Mouse (Mus musculus): Measurements from ENCODE around the gene Dgkg. TPM values are rescaled to one million over a fixed set of nuclear protein-coding genes. Genes with fewer than 3 reads are reported as not detected.

Gene Dgkg
- polyA plus RNA-seq, 1 experiment from 2014 or later, result 0.35 TPM

GRCm38 (mm10) chr16:22438441-22439373, 218.3 kb downstream of the Dgkg start:
- WGBS, result under 1% methylated on average over 59 of the region's 59 CpGs
- Histone ChIP-seq H3K4me3 (peak overlapping the region; percentile 90), H3K36me3 (no peaks in the 10 kb centered on the region), H3K9ac (peak overlapping the region; percentile 81), H3K4me1 (peaks cover 31% of the 10 kb centered on the region), H3K27me3 (no peaks in the 10 kb centered on the region), H3K27ac (peak overlapping the region; percentile 86), H3K4me2 (peak overlapping the region; percentile 95), H3K9me3 (no peaks in the 10 kb centered on the region)
- no peak for ATAC-seq (ENCODE audit: insufficient number of reproducible peaks, low FRiP score, low TSS enrichment, low read depth)

DNA sequence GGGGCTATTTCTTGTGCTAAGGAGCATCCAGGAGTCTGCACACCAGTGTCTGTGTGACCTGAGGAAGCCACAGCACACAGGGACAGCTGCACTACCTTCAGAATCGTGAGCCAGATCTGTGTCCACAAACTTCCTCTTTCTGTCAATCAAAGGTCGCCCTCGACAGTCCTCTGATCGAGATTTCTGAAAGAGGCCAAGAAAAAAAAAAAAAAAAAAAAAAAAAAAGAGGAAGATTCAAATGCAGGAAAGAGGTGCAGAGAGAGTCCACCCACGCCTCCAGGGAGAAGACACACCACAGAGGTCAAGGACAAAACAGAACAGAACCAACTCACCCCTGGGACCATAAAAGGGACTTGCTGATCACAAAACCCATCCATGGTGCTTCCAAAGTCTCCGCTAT, 220.9 kb downstream of the Dgkg start:
- 70% methylated on average over 6 of the region's 6 CpGs for WGBS
- Histone ChIP-seq H3K27me3 (no peaks in the 10 kb centered on the region), H3K4me2 (no peak overlapping the region), H3K4me1 (peaks cover 28% of the 10 kb centered on the region), H3K4me3 (no peak overlapping the region), H3K36me3 (no peaks in the 10 kb centered on the region), H3K9ac (no peak overlapping the region), H3K27ac (no peak overlapping the region), H3K9me3 (no peaks in the 10 kb centered on the region)
- no peak for ATAC-seq (ENCODE audit: insufficient number of reproducible peaks, low FRiP score, low TSS enrichment, low read depth)

DNA sequence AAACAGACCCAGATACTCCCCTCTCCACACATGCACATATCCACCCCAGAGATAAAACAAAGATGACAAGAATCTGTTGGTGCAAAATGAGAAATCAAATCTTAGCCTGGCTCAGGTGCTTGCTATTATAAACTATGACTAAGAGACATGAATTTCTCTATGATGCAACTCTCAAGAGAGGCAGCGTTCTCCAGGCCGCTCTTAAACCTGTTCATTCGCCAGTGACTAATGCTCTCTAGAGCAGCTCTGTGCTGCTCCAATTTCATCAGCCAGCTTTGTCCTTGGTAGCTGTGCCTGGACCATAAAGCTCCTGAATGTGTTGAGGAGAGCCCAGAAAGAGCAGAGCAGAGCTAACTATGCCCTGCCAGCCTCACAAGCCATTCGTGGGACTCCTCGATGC, 222.5 kb downstream of the Dgkg start:
- Histone ChIP-seq H3K27me3 (no peaks in the 10 kb centered on the region), H3K9ac (no peak overlapping the region), H3K4me2 (no peak overlapping the region), H3K36me3 (no peaks in the 10 kb centered on the region), H3K4me3 (no peak overlapping the region), H3K4me1 (peaks cover 30% of the 10 kb centered on the region), H3K27ac (no peak overlapping the region), H3K9me3 (no peaks in the 10 kb centered on the region)
- ATAC-seq (ENCODE audit: insufficient number of reproducible peaks, low FRiP score, low TSS enrichment, low read depth), result no peak
- WGBS, result 45% methylated on average over 5 of the region's 5 CpGs

- H3K4me1 ChIP-seq, result peaks cover 35% of the 10 kb centered on the region
- WGBS, result 28% methylated on average over 12 of the region's 12 CpGs
- H3K4me3 ChIP-seq, result no peak overlapping the region
- no peaks in the 10 kb centered on the region for H3K27me3 ChIP-seq
- no peaks in the 10 kb centered on the region for H3K36me3 ChIP-seq
- no peak overlapping the region for H3K4me2 ChIP-seq
- no peaks in the 10 kb centered on the region for H3K9me3 ChIP-seq
- H3K27ac ChIP-seq, result no peak overlapping the region
- ATAC-seq (ENCODE audit: insufficient number of reproducible peaks, low FRiP score, low TSS enrichment, low read depth), result no peak
- no peak overlapping the region for H3K9ac ChIP-seq
Measured at GRCm38 (mm10) chr16:22433944-22434343, 223.1 kb downstream of the Dgkg start.

GRCm38 (mm10) chr16:22431773-22432172, 225.2 kb downstream of the Dgkg start:
- Histone ChIP-seq H3K27me3 (no peaks in the 10 kb centered on the region), H3K4me1 (peaks cover 35% of the 10 kb centered on the region), H3K36me3 (no peaks in the 10 kb centered on the region), H3K9me3 (no peaks in the 10 kb centered on the region), H3K9ac (no peak overlapping the region), H3K27ac (no peak overlapping the region), H3K4me3 (no peak overlapping the region), H3K4me2 (no peak overlapping the region)
- WGBS, result 85% methylated on average over 12 of the region's 12 CpGs
- ATAC-seq (ENCODE audit: insufficient number of reproducible peaks, low FRiP score, low TSS enrichment, low read depth), result no peak

- 56% methylated on average over 2 of the region's 2 CpGs for WGBS
- no peak overlapping the region for H3K9ac ChIP-seq
- no peak overlapping the region for H3K27ac ChIP-seq
- no peaks in the 10 kb centered on the region for H3K9me3 ChIP-seq
- no peak for ATAC-seq (ENCODE audit: insufficient number of reproducible peaks, low FRiP score, low TSS enrichment, low read depth)
- H3K36me3 ChIP-seq, result 0 out of 2 replicates have a peak, but pooled peaks cover under 1% of the 10 kb centered on the region
- peaks cover 35% of the 10 kb centered on the region for H3K4me1 ChIP-seq
- H3K4me3 ChIP-seq, result no peak overlapping the region
- H3K4me2 ChIP-seq, result no peak overlapping the region
- H3K27me3 ChIP-seq, result no peaks in the 10 kb centered on the region
Measured at GRCm38 (mm10) chr16:22431335-22431734, 225.7 kb downstream of the Dgkg start.

GRCm38 (mm10) chr16:22430211-22430951, 226.6 kb downstream of the Dgkg start:
- Histone ChIP-seq H3K4me1 (peaks cover 35% of the 10 kb centered on the region), H3K27ac (peak overlapping the region; percentile 50; the same call in 1 of the 2 replicates), H3K4me3 (no peak overlapping the region), H3K27me3 (no peaks in the 10 kb centered on the region), H3K36me3 (0 out of 2 replicates have a peak, but pooled peaks cover 4% of the 10 kb centered on the region), H3K4me2 (peak overlapping the region; percentile 20; the same call in 1 of the 2 replicates), H3K9ac (no peak overlapping the region), H3K9me3 (no peaks in the 10 kb centered on the region)
- WGBS, result 41% methylated on average over 16 of the region's 16 CpGs
- no peak for ATAC-seq (ENCODE audit: insufficient number of reproducible peaks, low FRiP score, low TSS enrichment, low read depth)

DNA sequence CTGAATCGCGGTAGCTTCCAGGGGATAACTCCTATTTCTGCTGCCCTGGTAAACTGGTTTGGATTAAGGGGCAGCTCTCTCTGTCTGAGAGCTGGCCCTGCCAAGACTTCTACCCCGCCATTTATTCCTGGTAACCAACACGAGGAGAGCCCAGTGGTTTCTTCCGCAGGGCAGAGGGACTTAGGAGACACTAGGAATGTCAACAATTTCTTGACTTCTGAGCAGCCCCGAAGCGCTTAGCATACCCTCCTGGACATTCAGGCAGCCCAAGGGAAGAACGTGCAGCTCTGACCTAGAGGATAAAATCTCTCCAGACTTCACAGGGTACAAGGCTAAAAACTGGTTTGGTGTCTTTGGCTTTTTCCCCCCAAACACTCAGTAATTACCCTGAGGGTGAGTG, 227.6 kb downstream of the Dgkg start:
- H3K36me3 ChIP-seq, result peaks cover 9% of the 10 kb centered on the region; the same call in 1 of the 2 replicates
- H3K4me3 ChIP-seq, result peak overlapping the region; percentile 11; the same call in 1 of the 2 replicates
- no peaks in the 10 kb centered on the region for H3K9me3 ChIP-seq
- H3K27ac ChIP-seq, result peak overlapping the region; percentile 64
- no peak overlapping the region for H3K9ac ChIP-seq
- peak overlapping the region; percentile 41 for H3K4me2 ChIP-seq
- ATAC-seq (ENCODE audit: insufficient number of reproducible peaks, low FRiP score, low TSS enrichment, low read depth), result no peak
- peaks cover 31% of the 10 kb centered on the region for H3K4me1 ChIP-seq
- WGBS, result 21% methylated on average over 8 of the region's 8 CpGs
- H3K27me3 ChIP-seq, result no peaks in the 10 kb centered on the region

GRCm38 (mm10) chr16:22428853-22429341, 228.1 kb downstream of the Dgkg start:
- Histone ChIP-seq H3K4me3 (peak overlapping the region; percentile 11; the same call in 1 of the 2 replicates), H3K36me3 (peaks cover 9% of the 10 kb centered on the region; the same call in 1 of the 2 replicates), H3K27me3 (no peaks in the 10 kb centered on the region), H3K9ac (no peak overlapping the region), H3K4me1 (peaks cover 27% of the 10 kb centered on the region), H3K4me2 (peak overlapping the region; percentile 41), H3K9me3 (no peaks in the 10 kb centered on the region), H3K27ac (peak overlapping the region; percentile 67)
- 11% methylated on average over 9 of the region's 9 CpGs for WGBS
- ATAC-seq (ENCODE audit: insufficient number of reproducible peaks, low FRiP score, low TSS enrichment, low read depth), result peak; percentile 88

GRCm38 (mm10) chr16:22426866-22427265, 230.2 kb downstream of the Dgkg start:
- Histone ChIP-seq H3K9me3 (no peaks in the 10 kb centered on the region), H3K36me3 (peaks cover 9% of the 10 kb centered on the region; the same call in 1 of the 2 replicates), H3K4me3 (no peak overlapping the region), H3K27ac (no peak overlapping the region), H3K27me3 (no peaks in the 10 kb centered on the region), H3K4me1 (peaks cover 26% of the 10 kb centered on the region), H3K4me2 (no peak overlapping the region), H3K9ac (no peak overlapping the region)
- ATAC-seq (ENCODE audit: insufficient number of reproducible peaks, low FRiP score, low TSS enrichment, low read depth), result no peak
- WGBS, result 78% methylated on average over 7 of the region's 7 CpGs

DNA sequence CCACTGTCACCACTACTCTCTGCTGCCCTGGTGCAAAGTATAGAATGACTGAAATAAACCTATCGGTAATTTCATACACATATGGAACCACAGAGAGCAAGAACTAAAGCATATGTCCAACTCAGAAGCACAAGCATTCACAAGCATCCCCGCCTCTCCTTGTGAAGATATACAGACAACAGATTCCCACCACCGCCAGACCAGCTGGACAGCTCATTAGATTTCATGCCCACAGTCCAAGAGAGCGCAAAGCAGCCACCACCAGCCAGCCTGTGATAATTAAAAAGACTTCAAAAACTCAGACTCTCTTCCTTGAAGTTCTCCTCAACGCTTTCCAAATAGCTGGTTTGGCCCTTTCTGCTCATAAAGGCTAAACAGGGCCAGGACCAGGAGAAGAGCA, 234.8 kb downstream of the Dgkg start:
- ATAC-seq (ENCODE audit: insufficient number of reproducible peaks, low FRiP score, low TSS enrichment, low read depth), result no peak
- WGBS, result 78% methylated on average over 5 of the region's 5 CpGs
- H3K4me1 ChIP-seq, result no peaks in the 10 kb centered on the region
- no peaks in the 10 kb centered on the region for H3K27me3 ChIP-seq
- no peak overlapping the region for H3K4me3 ChIP-seq
- H3K9ac ChIP-seq, result no peak overlapping the region
- H3K36me3 ChIP-seq, result peaks cover 11% of the 10 kb centered on the region; the same call in 1 of the 2 replicates
- H3K4me2 ChIP-seq, result no peak overlapping the region
- no peaks in the 10 kb centered on the region for H3K9me3 ChIP-seq
- no peak overlapping the region for H3K27ac ChIP-seq
